Mouse (Mus musculus) megakaryocyte, embryonic 14.5 days (primary cell): ENCODE data around the gene Tescl.

Source experiments
- FLI1 ChIP-seq: IDR thresholded peaks from 2 replicates; pipeline ENCODE4 v1.6.1; 2012; ENCODE audit warnings: low read length, inconsistent platforms, mixed read lengths
- GATA1 ChIP-seq: IDR thresholded peaks from 3 replicates; pipeline ENCODE4 v1.6.1; 2012; ENCODE audit warnings: mixed read lengths, low read length, inconsistent platforms, borderline replicate concordance

DNA sequence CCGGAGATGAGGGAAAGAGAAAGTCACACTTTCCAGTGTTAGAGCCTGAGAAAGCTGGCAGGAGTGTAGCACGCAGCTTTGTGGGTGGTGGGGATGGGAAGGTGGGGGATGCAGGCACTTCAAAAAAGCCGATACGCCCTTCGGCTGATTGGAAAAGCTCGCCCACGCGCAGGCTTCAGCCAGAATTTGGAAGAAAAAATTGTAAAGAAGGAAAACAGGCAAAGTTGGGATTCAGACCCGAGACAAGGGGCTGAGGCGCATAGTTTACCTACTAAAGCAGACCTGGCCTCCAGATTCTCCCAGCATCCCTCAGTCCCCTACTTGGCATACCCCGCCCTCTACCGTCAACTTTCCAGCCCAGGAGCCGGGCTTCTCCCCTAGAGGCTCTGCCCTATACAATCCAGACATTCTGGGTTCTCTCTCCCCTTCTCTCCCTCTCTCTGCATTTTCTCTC is 8.0 kb downstream of the Tescl start:
- TF ChIP-seq GATA1, result no peak
- TF ChIP-seq FLI1, result no peak
